In genomic region chr19:46198891-46199290, GRCm38 (mm10) we compare ENCODE assay signal across 18 mouse cellular contexts. TPM values are rescaled to one million over a fixed set of nuclear protein-coding genes. Genes with fewer than 3 reads are reported as not detected.
DNase-seq lines count a peak whose midpoint lies in the region; ATAC-seq and TF ChIP-seq lines count a peak whose summit lies in the region.
"Had no signal": no experiment of that assay in that cellular context is flagged by ENCODE, and none has a peak within 500 bp of the region (broad histone marks: within the 10 kb centered on the region; RNA-seq: fewer than 3 reads in every experiment).

No protein-coding gene starts in this region.

- no peak overlapping the region for H3K4me3 ChIP-seq in intestine, embryonic 15.5 days (replicated peaks)
- H3K4me3 ChIP-seq in midbrain, embryonic 13.5 days (replicated peaks): no peak overlapping the region
- H3K4me3 ChIP-seq in stomach, postnatal 0 days (ENCODE audit: low read depth, low read length): no peak overlapping the region
- H3K4me3 ChIP-seq: limb, embryonic 15.5 days; lung, embryonic 15.5 days; neural tube, embryonic 12.5 days had no signal

- ATAC-seq in CD4-positive, CD25-positive, alpha-beta regulatory T cell, adult 4 months: no peak
- peak; percentile 74 for ATAC-seq in intestine, embryonic 15.5 days
- ATAC-seq in midbrain, embryonic 13.5 days: no peak
- no peak for ATAC-seq in stomach, postnatal 0 days (ENCODE audit: low FRiP score, low TSS enrichment)
- ATAC-seq: forebrain, embryonic 14.5 days; hindbrain, postnatal 0 days had no signal

- H3K9ac ChIP-seq in intestine, embryonic 15.5 days: no peak overlapping the region
- no peak overlapping the region for H3K9ac ChIP-seq in midbrain, embryonic 13.5 days (replicated peaks)
- no peak overlapping the region for H3K9ac ChIP-seq in stomach, postnatal 0 days (ENCODE audit: low read length)
- H3K9ac ChIP-seq: limb, embryonic 15.5 days; lung, embryonic 15.5 days; neural tube, embryonic 12.5 days had no signal

- no peaks in the 10 kb centered on the region for H3K36me3 ChIP-seq in intestine, embryonic 15.5 days
- no peaks in the 10 kb centered on the region; the same call in 1 of the 2 replicates for H3K36me3 ChIP-seq in splenic B cell, adult 2 months (ENCODE audit: control insufficient read depth, insufficient read depth, low read length, poor library complexity, severe bottlenecking)
- no peaks in the 10 kb centered on the region for H3K36me3 ChIP-seq in midbrain, embryonic 13.5 days
- no peaks in the 10 kb centered on the region for H3K36me3 ChIP-seq in stomach, postnatal 0 days (ENCODE audit: control insufficient read depth, insufficient read depth, low read length)
- H3K36me3 ChIP-seq: limb, embryonic 15.5 days; lung, embryonic 15.5 days; neural tube, embryonic 12.5 days had no signal

- 0 out of 2 replicates have a peak, but pooled peaks cover 3% of the 10 kb centered on the region for H3K4me1 ChIP-seq in intestine, embryonic 15.5 days (replicated peaks)
- H3K4me1 ChIP-seq in midbrain, embryonic 13.5 days (replicated peaks): no peaks in the 10 kb centered on the region
- no peaks in the 10 kb centered on the region for H3K4me1 ChIP-seq in stomach, postnatal 0 days (replicated peaks; ENCODE audit: control insufficient read depth, insufficient read depth)
- H3K4me1 ChIP-seq: limb, embryonic 15.5 days; lung, embryonic 15.5 days; neural tube, embryonic 12.5 days had no signal

- 82% methylated on average over 5 of the region's 5 CpGs for WGBS in intestine, embryonic 15.5 days
- WGBS in midbrain, embryonic 13.5 days: 89% methylated on average over 5 of the region's 5 CpGs
- WGBS in stomach, postnatal 0 days: 83% methylated on average over 5 of the region's 5 CpGs

- H3K27ac ChIP-seq in intestine, embryonic 15.5 days: no peak overlapping the region
- H3K27ac ChIP-seq in midbrain, embryonic 13.5 days: no peak overlapping the region
- no peak overlapping the region for H3K27ac ChIP-seq in stomach, postnatal 0 days (replicated peaks)
- H3K27ac ChIP-seq: hindbrain, postnatal 0 days; limb, embryonic 15.5 days; lung, embryonic 15.5 days; neural tube, embryonic 12.5 days had no signal

- TF ChIP-seq CTCF in stomach, postnatal 0 days (IDR thresholded peaks at IDR 0.05; ENCODE audit: low read depth): no peak

- peak; percentile 8 for DNase-seq in CD4-positive, CD25-positive, alpha-beta regulatory T cell, adult 2 months (ENCODE audit: low read depth, low spot score)
- peak; percentile 42 for DNase-seq in thymus, postnatal 0 days (ENCODE audit: low spot score)
- no peak for DNase-seq in thymus, postnatal 4 days
- DNase-seq in splenic B cell, adult 2 months (ENCODE audit: low read depth, low spot score): peak; percentile 18
- no peak for DNase-seq in stomach, postnatal 0 days (ENCODE audit: low spot score)
- DNase-seq: adrenal gland, postnatal 36 days; cerebellum, postnatal 14 days; gastrocnemius, postnatal 10 days; heart, postnatal 14 days; right cerebral cortex, postnatal 14 days had no signal

- H3K4me2 ChIP-seq in intestine, embryonic 15.5 days (replicated peaks): no peak overlapping the region
- no peak overlapping the region for H3K4me2 ChIP-seq in midbrain, embryonic 13.5 days (replicated peaks)
- H3K4me2 ChIP-seq in stomach, postnatal 0 days (replicated peaks; ENCODE audit: low read depth): no peak overlapping the region
- H3K4me2 ChIP-seq: limb, embryonic 15.5 days; lung, embryonic 15.5 days; neural tube, embryonic 12.5 days had no signal

- no peak for TF ChIP-seq EP300 in stomach, postnatal 0 days (optimal IDR thresholded peaks at IDR 0.05)

- H3K27me3 ChIP-seq in intestine, embryonic 15.5 days (replicated peaks): no peaks in the 10 kb centered on the region
- H3K27me3 ChIP-seq in splenic B cell, adult 2 months (ENCODE audit: control insufficient read depth, insufficient read depth, low read length, poor library complexity, severe bottlenecking): no peaks in the 10 kb centered on the region
- H3K27me3 ChIP-seq in midbrain, embryonic 13.5 days: no peaks in the 10 kb centered on the region
- H3K27me3 ChIP-seq in stomach, postnatal 0 days (ENCODE audit: control insufficient read depth, insufficient read depth, low read length): no peaks in the 10 kb centered on the region
- H3K27me3 ChIP-seq: limb, embryonic 15.5 days; lung, embryonic 15.5 days; neural tube, embryonic 12.5 days had no signal

- no peaks in the 10 kb centered on the region for H3K9me3 ChIP-seq in intestine, embryonic 15.5 days
- H3K9me3 ChIP-seq in midbrain, embryonic 13.5 days: no peaks in the 10 kb centered on the region
- H3K9me3 ChIP-seq in stomach, postnatal 0 days (ENCODE audit: control insufficient read depth, low read length): no peaks in the 10 kb centered on the region
- H3K9me3 ChIP-seq: limb, embryonic 15.5 days; lung, embryonic 15.5 days; neural tube, embryonic 12.5 days had no signal

RNA-seq across cellular contexts. Expression of gene Gbf1, which starts 46.6 kb away (rescaled TPM):
- polyA plus RNA-seq in CD4-positive, CD25-positive, alpha-beta regulatory T cell, adult 4 months (2017; shearing (Covaris generic)): 10 to 100 TPM; 23.8 to 33.5 TPM
- polyA plus RNA-seq in thymus, postnatal 0 days (2015; fragmentation: Nextera tagmentation; extraction: Ambion mirVana): 28.6 and 28.7 TPM in 2 replicates
- 49.6 and 50.0 TPM in 2 replicates for polyA plus RNA-seq in intestine, embryonic 15.5 days (2015; fragmentation: Nextera tagmentation; extraction: Ambion mirVana)
- polyA plus RNA-seq in midbrain, embryonic 13.5 days (2015; fragmentation: Nextera tagmentation; extraction: Ambion mirVana): 68.2 and 70.5 TPM in 2 replicates
- polyA plus RNA-seq in stomach, postnatal 0 days (2015; fragmentation: Nextera tagmentation; extraction: Ambion mirVana): 21.2 and 29.0 TPM in 2 replicates

RNA-seq across cellular contexts. Expression of gene Pitx3, which starts 50.8 kb away (rescaled TPM):
- polyA plus RNA-seq in CD4-positive, CD25-positive, alpha-beta regulatory T cell, adult 4 months (2017; shearing (Covaris generic)): not detected
- not detected in 2 replicates for polyA plus RNA-seq in thymus, postnatal 0 days (2015; fragmentation: Nextera tagmentation; extraction: Ambion mirVana)
- not detected in 2 replicates for polyA plus RNA-seq in intestine, embryonic 15.5 days (2015; fragmentation: Nextera tagmentation; extraction: Ambion mirVana)
- polyA plus RNA-seq in midbrain, embryonic 13.5 days (2015; fragmentation: Nextera tagmentation; extraction: Ambion mirVana): 1.6 and 9.9 TPM in 2 replicates
- 0.13 and 0.22 TPM in 2 replicates for polyA plus RNA-seq in stomach, postnatal 0 days (2015; fragmentation: Nextera tagmentation; extraction: Ambion mirVana)
- polyA plus RNA-seq: forebrain, embryonic 14.5 days; hindbrain, postnatal 0 days had no signal

Comparison
In these comparisons a context has a peak if more than half of its experiments do, and no peak if none do; other contexts are left out.
1. DNase-seq: peak in CD4-positive, CD25-positive, alpha-beta regulatory T cell, adult 2 months (single experiment), thymus, postnatal 0 days (single experiment) and splenic B cell, adult 2 months (single experiment); none in thymus, postnatal 4 days (single experiment) and stomach, postnatal 0 days (single experiment).